Mouse (Mus musculus): ENCODE results near the gene Upk3a. TPM values are rescaled to one million over a fixed set of nuclear protein-coding genes. Genes with fewer than 3 reads are reported as not detected.

The Upk3a gene
- polyA plus RNA-seq, 1 experiment from 2014 or later, result not detected

DNA sequence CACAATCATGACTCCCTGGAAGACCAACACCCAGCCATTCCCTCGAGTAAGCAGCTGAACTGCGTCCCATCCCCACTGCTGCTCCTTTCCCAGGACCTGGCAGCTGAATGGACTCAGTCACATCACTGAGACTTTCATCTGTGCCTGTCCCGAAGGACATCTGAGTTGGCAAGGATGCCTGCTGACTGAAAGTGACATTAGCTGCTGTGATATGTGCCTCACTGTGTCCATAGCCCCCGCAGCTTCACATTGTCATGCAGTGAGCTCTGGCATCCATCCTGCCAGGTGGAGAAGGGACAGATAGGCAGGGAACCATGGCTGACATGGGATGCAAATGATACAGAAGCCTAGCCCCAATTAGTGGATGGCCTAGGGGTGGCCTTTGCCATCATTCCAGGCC lies 38.2 kb downstream of the Upk3a start:
- H3K36me3 ChIP-seq (replicated peaks; ENCODE audit: insufficient read depth, low read length), result peaks cover 22% of the 10 kb centered on the region
- H3K4me2 ChIP-seq (ENCODE audit: low read depth, low read length), result no peak overlapping the region
- DNase-seq (no peak), ATAC-seq (no peak)
- 78% methylated on average over 4 of the region's 4 CpGs for WGBS (ENCODE audit: insufficient replicate concordance)
- no peaks in the 10 kb centered on the region for H3K9me3 ChIP-seq (ENCODE audit: low read length)
- H3K27me3 ChIP-seq (ENCODE audit: insufficient read depth, low read length), result no peaks in the 10 kb centered on the region
- H3K9ac ChIP-seq (replicated peaks), result no peak overlapping the region
- no peak overlapping the region for H3K27ac ChIP-seq (ENCODE audit: low read depth)
- no peak for TF ChIP-seq CTCF (IDR thresholded peaks at IDR 0.05; ENCODE audit: low read depth)
- TF ChIP-seq EP300 (IDR thresholded peaks at IDR 0.05; ENCODE audit: low read depth), result no peak
- no peak overlapping the region for H3K4me3 ChIP-seq (ENCODE audit: low read depth, low read length)
- H3K4me1 ChIP-seq (ENCODE audit: insufficient read depth), result no peaks in the 10 kb centered on the region

DNA sequence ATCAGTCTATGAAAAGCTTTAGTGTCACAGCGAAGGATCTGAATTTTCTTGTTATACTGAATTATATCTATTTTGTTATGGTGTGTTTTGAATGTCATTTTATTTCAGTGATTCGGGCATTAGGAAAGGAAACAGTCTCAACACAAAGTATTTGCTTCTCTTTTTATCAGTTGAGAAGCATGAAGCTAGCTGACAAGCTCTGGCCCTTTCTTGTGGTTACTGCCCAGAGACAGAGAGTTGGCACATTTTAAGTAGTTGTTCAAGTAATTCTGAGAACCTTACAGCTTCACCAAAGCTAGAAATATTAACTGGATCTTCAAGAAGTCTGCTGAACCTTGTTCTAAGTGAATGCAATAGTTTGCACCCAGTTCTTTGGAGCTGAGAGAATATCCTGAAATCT lies 46.5 kb downstream of the Upk3a start:
- H3K27ac ChIP-seq (ENCODE audit: low read depth), result no peak overlapping the region
- DNase-seq, result no peak
- no peak overlapping the region for H3K9ac ChIP-seq (replicated peaks)
- ATAC-seq, result no peak
- H3K36me3 ChIP-seq (replicated peaks; ENCODE audit: insufficient read depth, low read length), result peaks cover 12% of the 10 kb centered on the region; the same call in 1 of the 2 replicates
- no peaks in the 10 kb centered on the region for H3K9me3 ChIP-seq (ENCODE audit: low read length)
- H3K4me2 ChIP-seq (ENCODE audit: low read depth, low read length), result no peak overlapping the region
- no peaks in the 10 kb centered on the region for H3K4me1 ChIP-seq (ENCODE audit: insufficient read depth)
- no peak for TF ChIP-seq EP300 (IDR thresholded peaks at IDR 0.05; ENCODE audit: low read depth)
- no peak overlapping the region for H3K4me3 ChIP-seq (ENCODE audit: low read depth, low read length)
- no peaks in the 10 kb centered on the region for H3K27me3 ChIP-seq (ENCODE audit: insufficient read depth, low read length)
- WGBS (ENCODE audit: insufficient replicate concordance), result 73% methylated on average over 2 of the region's 2 CpGs

DNA sequence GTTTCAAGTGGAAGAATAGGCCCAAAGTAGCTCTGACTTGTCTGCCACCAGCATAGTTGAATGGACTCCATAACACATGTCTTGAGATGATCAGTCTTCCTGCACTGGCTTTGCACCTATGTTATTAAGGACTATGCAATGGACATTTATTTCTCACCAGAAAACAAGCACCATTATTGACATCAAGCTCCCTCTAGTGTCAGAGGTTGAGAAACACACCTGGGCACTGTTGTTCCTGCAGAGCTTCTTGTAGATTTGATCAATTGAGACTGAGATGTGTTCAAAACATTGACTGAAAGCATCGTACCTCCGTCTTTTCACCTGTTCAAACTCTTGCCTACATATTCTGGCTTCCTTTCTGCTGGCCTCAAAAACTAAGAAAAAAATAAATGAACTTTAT lies 53.6 kb downstream of the Upk3a start:
- no peak overlapping the region for H3K4me3 ChIP-seq (ENCODE audit: low read depth, low read length)
- ATAC-seq (no peak), DNase-seq (peak; percentile 27)
- TF ChIP-seq CTCF (IDR thresholded peaks at IDR 0.05; ENCODE audit: low read depth), result peak; percentile 84
- TF ChIP-seq EP300 (IDR thresholded peaks at IDR 0.05; ENCODE audit: low read depth), result no peak
- no peaks in the 10 kb centered on the region for H3K9me3 ChIP-seq (ENCODE audit: low read length)
- WGBS (ENCODE audit: insufficient replicate concordance), result 13% methylated on average over 2 of the region's 2 CpGs
- H3K36me3 ChIP-seq (replicated peaks; ENCODE audit: insufficient read depth, low read length), result no peaks in the 10 kb centered on the region
- no peaks in the 10 kb centered on the region for H3K27me3 ChIP-seq (ENCODE audit: insufficient read depth, low read length)
- H3K27ac ChIP-seq (ENCODE audit: low read depth), result no peak overlapping the region
- H3K4me2 ChIP-seq (ENCODE audit: low read depth, low read length), result no peak overlapping the region
- H3K4me1 ChIP-seq (ENCODE audit: insufficient read depth), result no peaks in the 10 kb centered on the region
- H3K9ac ChIP-seq (replicated peaks), result no peak overlapping the region

Other genes starting within 250 kb of the Upk3a start
- gene Phf21b, start 161.1 kb upstream of the Upk3a start, polyA plus RNA-seq (2015; fragmentation: Nextera tagmentation; extraction: Ambion mirVana), result 0.02 TPM in 1 of 2 replicates, not detected in the other
- gene Gm29666, start 97.1 kb upstream of the Upk3a start, polyA plus RNA-seq (2015; fragmentation: Nextera tagmentation; extraction: Ambion mirVana), result 0.07 and 0.13 TPM in 2 replicates
- 13.9 and 15.2 TPM in 2 replicates for gene Nup50, start 93.7 kb upstream of the Upk3a start, polyA plus RNA-seq (2015; fragmentation: Nextera tagmentation; extraction: Ambion mirVana)
- gene 5031439G07Rik, start 28.6 kb upstream of the Upk3a start, polyA plus RNA-seq (2015; fragmentation: Nextera tagmentation; extraction: Ambion mirVana), result 4.0 and 5.0 TPM in 2 replicates
- 2.9 and 4.2 TPM in 2 replicates for gene Fam118a, start 11.8 kb downstream of the Upk3a start, polyA plus RNA-seq (2015; fragmentation: Nextera tagmentation; extraction: Ambion mirVana)
- gene Smc1b, start 114.8 kb downstream of the Upk3a start, polyA plus RNA-seq (2015; fragmentation: Nextera tagmentation; extraction: Ambion mirVana), result 0.54 and 0.94 TPM in 2 replicates
- gene Ribc2, start 114.9 kb downstream of the Upk3a start, polyA plus RNA-seq (2015; fragmentation: Nextera tagmentation; extraction: Ambion mirVana), result 0.06 TPM in 1 of 2 replicates, not detected in the other
- 2.6 and 2.8 TPM in 2 replicates for gene Fbln1, start 188.8 kb downstream of the Upk3a start, polyA plus RNA-seq (2015; fragmentation: Nextera tagmentation; extraction: Ambion mirVana)

All from liver, postnatal 0 days (tissue).